Mouse (Mus musculus): ENCODE results near the gene Tiam1. TPM values are rescaled to one million over a fixed set of nuclear protein-coding genes. Genes with fewer than 3 reads are reported as not detected.

The Tiam1 gene
- polyA plus RNA-seq, 1 experiment: 10.7 TPM

GRCm38 (mm10) chr16:90178404-90178803 lies 34.8 kb upstream of the Tiam1 start:
- no peak overlapping the region for H3K4me3 ChIP-seq (replicated peaks; ENCODE audit: control insufficient read depth, low read depth, low read length)
- TF ChIP-seq POLR2A (IDR thresholded peaks at IDR 0.05; ENCODE audit: borderline replicate concordance, control insufficient read depth, low read depth, low read length) (no peak), CTCF (IDR thresholded peaks at IDR 0.05; ENCODE audit: control insufficient read depth, insufficient read depth, low read length) (no peak)
- 68% methylated on average over 3 of the region's 3 CpGs for WGBS

GRCm38 (mm10) chr16:90177425-90177824 lies 33.9 kb upstream of the Tiam1 start:
- no peak for TF ChIP-seq POLR2A (IDR thresholded peaks at IDR 0.05; ENCODE audit: borderline replicate concordance, control insufficient read depth, low read depth, low read length)
- TF ChIP-seq CTCF (IDR thresholded peaks at IDR 0.05; ENCODE audit: control insufficient read depth, insufficient read depth, low read length): no peak
- under 1% methylated on average over 8 of the region's 8 CpGs for WGBS

More at GRCm38 (mm10) chr16:90178404-90178803, 34.8 kb upstream of the Tiam1 start:
- H3K4me1 ChIP-seq (ENCODE audit: control insufficient read depth, insufficient read depth, low read length): no peaks in the 10 kb centered on the region; the same call in 1 of the 2 replicates
- no peak overlapping the region for H3K27ac ChIP-seq (ENCODE audit: control insufficient read depth, insufficient read depth, low read depth, low read length, poor library complexity)

GRCm38 (mm10) chr16:90176472-90176871 lies 32.9 kb upstream of the Tiam1 start:
- H3K4me1 ChIP-seq (ENCODE audit: control insufficient read depth, insufficient read depth, low read length): no peaks in the 10 kb centered on the region; the same call in 1 of the 2 replicates
- no peak overlapping the region for H3K4me3 ChIP-seq (replicated peaks; ENCODE audit: control insufficient read depth, low read depth, low read length)
- H3K27ac ChIP-seq (ENCODE audit: control insufficient read depth, insufficient read depth, low read depth, low read length, poor library complexity): no peak overlapping the region
- TF ChIP-seq POLR2A (IDR thresholded peaks at IDR 0.05; ENCODE audit: borderline replicate concordance, control insufficient read depth, low read depth, low read length) (no peak), CTCF (IDR thresholded peaks at IDR 0.05; ENCODE audit: control insufficient read depth, insufficient read depth, low read length) (no peak)
- 44% methylated on average over 10 of the region's 10 CpGs for WGBS

More at GRCm38 (mm10) chr16:90177425-90177824, 33.9 kb upstream of the Tiam1 start:
- Histone ChIP-seq H3K4me3 (replicated peaks; ENCODE audit: control insufficient read depth, low read depth, low read length) (no peak overlapping the region), H3K4me1 (ENCODE audit: control insufficient read depth, insufficient read depth, low read length) (no peaks in the 10 kb centered on the region; the same call in 1 of the 2 replicates), H3K27ac (ENCODE audit: control insufficient read depth, insufficient read depth, low read depth, low read length, poor library complexity) (no peak overlapping the region)

- no peak overlapping the region for H3K4me3 ChIP-seq (replicated peaks; ENCODE audit: control insufficient read depth, low read depth, low read length)
- TF ChIP-seq CTCF (IDR thresholded peaks at IDR 0.05; ENCODE audit: control insufficient read depth, insufficient read depth, low read length) (no peak), POLR2A (IDR thresholded peaks at IDR 0.05; ENCODE audit: borderline replicate concordance, control insufficient read depth, low read depth, low read length) (no peak)
- no peaks in the 10 kb centered on the region; the same call in 1 of the 2 replicates for H3K4me1 ChIP-seq (ENCODE audit: control insufficient read depth, insufficient read depth, low read length)
- 74% methylated on average over 8 of the region's 8 CpGs for WGBS
- no peak overlapping the region for H3K27ac ChIP-seq (ENCODE audit: control insufficient read depth, insufficient read depth, low read depth, low read length, poor library complexity)
Measured at GRCm38 (mm10) chr16:90171416-90171815, 27.8 kb upstream of the Tiam1 start.

- TF ChIP-seq CTCF (IDR thresholded peaks at IDR 0.05; ENCODE audit: control insufficient read depth, insufficient read depth, low read length) (no peak), POLR2A (IDR thresholded peaks at IDR 0.05; ENCODE audit: borderline replicate concordance, control insufficient read depth, low read depth, low read length) (no peak)
- WGBS: 78% methylated on average over 1 of the region's 1 CpGs
- Histone ChIP-seq H3K27ac (ENCODE audit: control insufficient read depth, insufficient read depth, low read depth, low read length, poor library complexity) (no peak overlapping the region), H3K4me3 (replicated peaks; ENCODE audit: control insufficient read depth, low read depth, low read length) (no peak overlapping the region), H3K4me1 (ENCODE audit: control insufficient read depth, insufficient read depth, low read length) (no peaks in the 10 kb centered on the region; the same call in 1 of the 2 replicates)
Measured at GRCm38 (mm10) chr16:90170676-90171075, 27.1 kb upstream of the Tiam1 start.

GRCm38 (mm10) chr16:90169863-90170630 lies 26.5 kb upstream of the Tiam1 start:
- WGBS: 63% methylated on average over 13 of the region's 13 CpGs
- Histone ChIP-seq H3K4me1 (ENCODE audit: control insufficient read depth, insufficient read depth, low read length) (no peaks in the 10 kb centered on the region; the same call in 1 of the 2 replicates), H3K4me3 (replicated peaks; ENCODE audit: control insufficient read depth, low read depth, low read length) (no peak overlapping the region), H3K27ac (ENCODE audit: control insufficient read depth, insufficient read depth, low read depth, low read length, poor library complexity) (no peak overlapping the region)
- no peak for TF ChIP-seq CTCF (IDR thresholded peaks at IDR 0.05; ENCODE audit: control insufficient read depth, insufficient read depth, low read length)
- no peak for TF ChIP-seq POLR2A (IDR thresholded peaks at IDR 0.05; ENCODE audit: borderline replicate concordance, control insufficient read depth, low read depth, low read length)

- Histone ChIP-seq H3K4me1 (ENCODE audit: control insufficient read depth, insufficient read depth, low read length) (no peaks in the 10 kb centered on the region), H3K4me3 (replicated peaks; ENCODE audit: control insufficient read depth, low read depth, low read length) (no peak overlapping the region), H3K27ac (ENCODE audit: control insufficient read depth, insufficient read depth, low read depth, low read length, poor library complexity) (no peak overlapping the region)
- 22% methylated on average over 10 of the region's 10 CpGs for WGBS
- TF ChIP-seq CTCF (IDR thresholded peaks at IDR 0.05; ENCODE audit: control insufficient read depth, insufficient read depth, low read length): peak; percentile 66
- TF ChIP-seq POLR2A (IDR thresholded peaks at IDR 0.05; ENCODE audit: borderline replicate concordance, control insufficient read depth, low read depth, low read length): no peak
Measured at GRCm38 (mm10) chr16:90167646-90168045, 24.1 kb upstream of the Tiam1 start.

- Histone ChIP-seq H3K4me1 (ENCODE audit: control insufficient read depth, insufficient read depth, low read length) (no peaks in the 10 kb centered on the region), H3K27ac (ENCODE audit: control insufficient read depth, insufficient read depth, low read depth, low read length, poor library complexity) (no peak overlapping the region), H3K4me3 (replicated peaks; ENCODE audit: control insufficient read depth, low read depth, low read length) (no peak overlapping the region)
- TF ChIP-seq CTCF (IDR thresholded peaks at IDR 0.05; ENCODE audit: control insufficient read depth, insufficient read depth, low read length) (no peak), POLR2A (IDR thresholded peaks at IDR 0.05; ENCODE audit: borderline replicate concordance, control insufficient read depth, low read depth, low read length) (no peak)
- 71% methylated on average over 2 of the region's 2 CpGs for WGBS
Measured at GRCm38 (mm10) chr16:90165435-90165834, 21.9 kb upstream of the Tiam1 start.
